Mouse (Mus musculus): ENCODE results near the gene Ifi27.
"Not testable (repeated sequence)": the region's sequence is repeated elsewhere in the genome, so short reads cannot be mapped to it uniquely, and the experiment has no call there.

Gene Ifi27

DNA sequence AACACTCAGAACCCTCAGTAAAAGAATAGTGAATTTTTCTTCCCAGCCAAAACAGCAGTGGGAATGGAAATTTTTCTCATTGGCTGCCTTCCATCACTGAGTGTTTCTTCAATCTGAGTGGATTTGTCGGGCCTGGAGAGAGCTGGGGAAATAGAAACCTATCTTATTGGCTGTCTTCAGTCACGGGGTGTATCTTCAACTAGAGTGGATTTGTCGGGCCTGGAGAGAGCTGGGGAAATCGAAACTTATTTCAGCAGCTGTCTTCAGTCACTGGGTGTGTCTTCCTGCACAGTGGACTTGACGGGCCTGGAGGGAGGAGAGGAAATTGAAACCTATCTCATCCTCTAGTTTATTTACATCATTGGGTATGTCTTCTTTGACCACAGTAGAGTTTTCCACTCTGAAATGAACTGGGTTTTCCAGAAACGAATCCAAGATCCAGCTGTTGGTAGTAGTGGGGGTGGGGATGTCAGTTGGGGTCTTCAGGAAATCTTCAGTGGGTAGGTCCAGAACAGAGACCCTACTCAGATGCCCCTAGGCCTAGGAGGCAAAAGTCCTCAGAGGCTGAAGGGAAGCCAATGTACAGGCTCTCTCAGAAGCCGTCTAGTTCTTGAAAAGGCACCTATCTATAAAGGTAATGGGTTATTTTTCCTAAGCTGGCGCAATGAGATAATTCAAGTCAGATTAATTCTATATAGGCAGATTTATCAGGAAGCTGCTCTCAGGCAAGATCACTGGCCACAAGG, at the start of gene Ifi27:
Gene Ifi27, plus strand, starts transcription at position 226 of the 746 bp plus-strand sequence.
- peak; percentile 58 for DNase-seq (ENCODE audit: low spot score)

DNA sequence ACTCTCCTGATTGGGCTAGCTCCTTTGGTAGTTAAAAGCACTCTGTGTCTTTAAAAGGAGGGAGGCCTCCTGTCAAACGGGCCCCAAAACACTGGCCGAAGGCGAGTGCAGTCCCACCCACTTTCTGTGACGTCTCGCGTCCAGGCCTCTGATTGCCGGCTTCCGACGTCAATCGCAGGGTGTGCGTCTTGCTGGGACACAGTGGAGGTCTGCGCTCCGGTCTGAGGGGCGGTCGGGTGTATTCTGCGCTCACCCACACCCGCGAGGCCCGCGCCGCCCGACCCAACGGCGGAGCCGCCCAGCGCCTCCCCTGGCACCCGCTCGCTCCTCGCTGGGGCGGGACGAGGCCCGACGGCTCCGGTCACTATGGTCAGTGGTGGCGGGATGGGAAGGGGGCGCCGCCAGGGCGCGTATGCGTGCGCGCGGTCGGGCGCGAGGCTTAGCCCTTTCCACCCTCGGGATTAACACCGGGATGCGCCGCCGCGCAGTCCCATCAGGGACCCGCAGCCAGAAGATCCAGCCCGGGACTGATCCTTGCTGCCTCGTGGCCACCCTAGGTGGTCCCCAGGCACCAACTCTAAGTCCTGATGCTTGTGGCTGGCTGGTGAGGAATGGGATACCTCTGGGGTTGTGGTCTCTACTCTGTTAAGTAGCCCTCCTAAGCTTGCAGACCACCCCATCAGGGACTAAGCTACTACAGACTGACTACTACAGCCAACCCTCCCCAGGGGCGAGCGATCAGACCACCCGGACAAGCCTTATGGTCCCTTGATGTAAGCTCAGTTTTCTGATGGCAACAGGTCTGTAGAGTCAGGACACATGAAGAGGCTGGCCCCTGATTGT, 45.3 kb upstream of the Ifi27 start, which contains the start of gene Otub2:
Gene Otub2, plus strand, starts transcription at position 178 of the 843 bp plus-strand sequence.
- peak; percentile 87 for DNase-seq (ENCODE audit: low spot score)

DNA sequence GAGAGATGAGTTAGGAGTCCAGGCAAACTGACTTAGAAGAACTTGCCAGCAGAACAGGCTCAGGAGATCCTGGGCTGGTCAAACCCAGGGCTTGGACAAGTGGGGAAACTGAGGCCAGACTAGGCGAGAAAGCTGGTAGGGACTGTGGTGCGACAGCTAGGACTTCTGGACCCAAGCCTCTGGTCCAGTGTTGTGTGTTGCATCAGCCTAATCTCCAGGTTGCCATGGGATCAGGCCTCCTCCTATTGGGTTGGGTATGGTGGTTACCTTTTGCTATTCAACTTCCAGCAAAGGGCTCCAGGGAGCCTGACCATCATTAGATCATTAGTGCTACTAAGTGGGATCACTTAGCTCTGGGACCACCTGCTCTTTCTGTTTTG, 44.7 kb upstream of the Ifi27 start:
- DNase-seq (ENCODE audit: low spot score): peak; percentile 41

- DNase-seq (ENCODE audit: low spot score): no peak
These were observed 44.0 kb upstream of the Ifi27 start for GRCm38 (mm10) chr12:103389982-103390381.

GRCm38 (mm10) chr12:103391098-103391497, 42.9 kb upstream of the Ifi27 start:
- DNase-seq (ENCODE audit: low spot score): no peak

- DNase-seq (ENCODE audit: low spot score): peak; percentile 47
These were observed 40.5 kb upstream of the Ifi27 start for GRCm38 (mm10) chr12:103393528-103393927.

DNA sequence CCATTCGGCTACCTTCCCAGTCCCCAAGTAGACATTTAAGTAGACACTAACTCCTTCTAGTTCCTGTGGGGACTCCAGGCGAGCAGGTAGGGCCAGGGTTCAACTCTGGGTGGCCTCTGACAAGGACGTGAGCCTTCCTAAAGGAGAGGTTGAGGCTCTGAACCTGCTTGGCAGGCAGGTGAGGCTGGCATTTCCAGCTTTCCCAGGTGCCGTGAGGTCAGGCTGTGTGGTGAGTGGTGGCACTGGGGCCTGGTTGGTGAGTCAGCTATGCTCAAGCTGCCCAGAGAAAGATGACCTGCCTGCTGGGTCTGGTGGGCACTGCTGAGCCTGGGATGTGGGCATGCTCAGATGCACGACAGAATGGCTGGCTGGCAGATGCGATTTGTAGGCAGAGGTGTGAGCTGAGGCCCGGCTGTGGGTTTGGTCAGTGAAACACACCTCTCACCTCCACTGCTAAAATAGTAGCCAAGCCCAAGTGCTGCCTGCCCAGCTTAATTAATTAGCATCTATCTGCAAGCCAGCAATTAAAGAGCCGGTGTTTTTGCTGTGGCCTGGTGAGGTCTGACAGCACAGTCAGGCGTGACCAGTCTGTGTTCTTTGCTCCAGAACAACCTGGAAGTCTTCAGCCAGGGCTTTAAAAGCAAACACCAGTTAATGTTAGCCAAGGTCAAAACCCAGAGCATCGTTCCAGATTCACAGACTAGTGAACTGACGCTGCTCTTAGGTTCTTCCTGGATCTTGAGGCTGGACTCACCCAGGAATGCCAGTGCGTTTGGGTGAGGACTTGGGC, 38.3 kb upstream of the Ifi27 start:
- DNase-seq (ENCODE audit: low spot score): no peak

- no peak for DNase-seq (ENCODE audit: low spot score)
These were observed 37.3 kb upstream of the Ifi27 start for GRCm38 (mm10) chr12:103396751-103397150.

DNA sequence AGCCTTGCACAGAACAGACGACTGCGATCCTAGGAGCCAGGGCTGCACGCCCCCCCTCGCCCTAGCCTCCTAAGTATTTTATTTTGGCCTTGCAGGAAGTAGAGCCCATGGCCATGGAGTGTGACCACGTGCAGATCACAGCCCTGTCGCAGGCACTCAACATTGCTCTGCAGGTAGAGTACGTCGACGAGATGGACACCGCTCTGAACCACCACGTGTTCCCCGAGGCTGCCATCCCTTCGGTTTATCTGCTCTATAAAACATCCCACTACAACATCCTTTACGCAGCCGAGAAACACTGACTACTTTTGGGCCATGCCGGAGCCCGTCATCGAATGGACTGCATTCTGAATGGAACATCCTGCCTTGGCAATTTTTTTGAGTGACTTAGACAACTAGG, 29.9 kb upstream of the Ifi27 start:
- no peak for DNase-seq (ENCODE audit: low spot score)

DNA sequence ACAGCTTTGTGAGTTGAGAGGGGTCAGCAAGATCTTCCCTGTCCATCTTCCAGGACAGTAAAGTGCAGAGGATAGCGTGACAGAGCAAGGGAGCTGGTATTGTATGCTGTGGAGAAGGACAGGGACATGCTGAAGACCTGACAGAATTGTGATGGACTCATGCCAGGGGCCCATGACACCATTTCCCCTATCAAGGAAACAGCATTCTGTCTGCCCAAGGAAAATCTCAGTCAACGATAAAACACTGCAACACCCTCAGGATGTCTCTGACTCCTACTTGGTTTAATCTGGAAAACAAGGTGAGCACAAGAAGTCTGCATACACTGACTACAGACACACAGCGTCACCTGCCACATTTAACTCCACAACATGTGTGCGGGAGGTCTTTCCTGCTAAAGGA, 26.3 kb upstream of the Ifi27 start, which contains the start of gene 9330161L09Rik:
Gene 9330161L09Rik, minus strand, starts transcription at position 101 of the 400 bp plus-strand sequence.
- no peak for DNase-seq (ENCODE audit: low spot score)

- DNase-seq (ENCODE audit: low spot score): no peak
These were observed 25.9 kb upstream of the Ifi27 start for GRCm38 (mm10) chr12:103408144-103408543.

GRCm38 (mm10) chr12:103425016-103425728, 8.8 kb upstream of the Ifi27 start:
- no peak for DNase-seq (ENCODE audit: low spot score)

DNA sequence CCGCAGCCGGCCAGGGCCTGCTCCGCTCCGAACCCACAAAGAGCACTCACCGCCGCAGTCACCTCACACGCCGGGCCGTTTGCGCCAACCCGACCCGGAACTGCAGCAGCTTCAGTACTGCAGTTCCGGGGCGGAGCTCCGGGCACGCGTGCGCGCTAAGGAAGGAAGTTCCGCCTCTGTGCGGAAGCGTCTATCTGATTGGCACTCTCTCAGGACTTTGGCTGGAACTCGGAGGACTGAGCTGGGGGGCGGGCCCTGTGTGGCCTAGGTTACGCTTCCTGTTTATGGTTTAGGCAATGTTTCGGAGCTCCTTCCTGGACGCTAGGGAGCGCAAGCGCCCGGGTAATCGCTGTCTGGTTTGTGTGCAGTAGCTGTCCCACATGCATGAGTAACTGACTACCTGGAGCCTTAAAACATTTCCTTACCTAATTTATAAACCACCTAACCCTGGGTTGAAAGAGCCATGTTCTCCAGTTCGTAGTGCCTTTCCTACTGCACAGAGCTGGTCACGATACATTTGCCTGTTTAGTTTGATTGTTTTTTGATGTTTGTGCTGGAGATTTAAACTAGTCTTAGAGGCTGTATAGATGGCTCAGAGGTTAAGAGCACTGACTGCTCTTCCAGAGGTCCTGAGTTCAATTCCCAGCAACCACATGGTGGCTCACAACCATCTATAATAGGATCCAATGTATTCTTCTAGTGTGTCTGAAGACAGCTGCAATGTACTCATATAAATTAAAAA, 8.1 kb upstream of the Ifi27 start, which contains the start of gene Ddx24:
Gene Ddx24, minus strand, starts transcription at position 102 of the 742 bp plus-strand sequence.
- DNase-seq (ENCODE audit: low spot score): peak; percentile 97

DNA sequence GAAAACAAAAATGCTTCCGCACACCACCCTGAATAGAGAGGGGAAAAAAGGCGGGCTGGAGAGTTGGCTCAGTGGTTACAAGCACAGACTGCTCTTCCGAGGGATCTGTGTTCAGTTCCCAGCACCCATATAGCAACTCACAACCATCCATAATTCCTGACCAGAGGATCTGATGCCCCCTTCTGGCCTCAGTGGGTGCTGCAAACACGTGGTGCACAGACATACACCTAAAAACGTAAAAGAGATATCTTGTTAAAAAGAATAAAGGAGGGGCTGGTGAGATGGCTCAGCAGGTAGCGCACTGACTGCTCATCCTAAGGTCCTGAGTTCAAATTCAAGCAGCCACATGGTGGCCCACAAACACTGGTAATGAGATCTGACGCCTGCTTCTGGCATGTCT, 7.3 kb upstream of the Ifi27 start:
- no peak for DNase-seq (ENCODE audit: low spot score)

DNA sequence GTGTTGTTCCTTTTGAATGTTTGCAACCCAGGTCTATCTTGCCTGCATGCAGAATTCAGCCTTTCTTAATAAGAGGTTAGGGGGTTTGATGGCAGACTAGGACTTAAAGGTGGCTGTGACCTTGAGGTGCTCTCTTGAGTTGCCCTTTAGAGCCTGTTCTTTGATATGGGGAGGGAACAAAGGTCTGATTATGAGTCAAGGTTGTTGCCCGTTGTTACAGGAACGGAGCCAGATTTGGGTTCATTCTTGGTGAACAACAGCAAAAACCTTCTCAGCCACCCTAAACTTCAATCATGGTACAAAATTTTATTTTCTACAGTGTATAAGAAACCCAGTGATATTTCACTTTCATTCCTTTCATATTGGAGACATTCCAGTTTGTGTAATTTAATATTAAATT, 581 bp upstream of the Ifi27 start:
- no peak for DNase-seq (ENCODE audit: low spot score)

DNA sequence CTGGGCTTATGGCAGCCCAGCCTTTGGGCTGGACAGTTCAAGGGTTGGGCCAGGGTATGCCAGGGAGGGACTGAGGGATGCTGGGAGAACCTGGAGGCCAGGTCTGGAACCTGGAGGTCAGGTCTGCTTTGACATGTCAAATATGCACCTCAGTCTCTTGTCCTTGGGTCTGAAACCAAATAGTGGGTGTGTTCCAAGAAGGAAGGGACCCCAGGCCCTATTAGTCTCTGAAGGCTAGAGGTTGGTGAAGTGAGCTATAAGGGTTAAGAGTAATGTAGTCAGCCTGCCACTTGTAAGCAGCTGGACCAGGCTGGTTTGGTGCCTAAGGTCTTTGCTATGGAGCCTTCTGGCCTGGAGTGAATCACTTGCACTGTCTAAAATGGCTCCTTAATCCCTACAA, 850 bp downstream of the Ifi27 start:
- no peak for DNase-seq (ENCODE audit: low spot score)

DNA sequence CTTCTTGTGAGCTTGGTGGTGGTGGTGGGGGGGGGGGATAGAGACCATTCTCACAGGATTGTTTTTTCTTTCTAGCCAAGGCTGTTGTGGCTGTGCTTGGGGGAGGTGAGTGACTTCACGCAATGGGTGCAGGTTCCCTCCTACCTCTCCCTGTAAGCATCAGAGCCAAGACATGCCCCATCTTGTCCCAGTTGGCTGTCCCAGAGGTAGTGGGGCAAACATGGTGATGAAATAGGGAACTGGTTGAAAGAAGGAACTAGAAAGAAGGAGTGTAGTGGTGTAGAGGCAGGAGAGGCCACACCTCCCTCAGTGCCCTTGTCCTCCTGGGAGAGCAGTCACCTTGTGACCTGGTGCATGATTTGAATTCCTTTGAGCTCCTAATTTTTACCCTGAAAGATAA, 3.6 kb downstream of the Ifi27 start:
- DNase-seq (ENCODE audit: low spot score): no peak

DNA sequence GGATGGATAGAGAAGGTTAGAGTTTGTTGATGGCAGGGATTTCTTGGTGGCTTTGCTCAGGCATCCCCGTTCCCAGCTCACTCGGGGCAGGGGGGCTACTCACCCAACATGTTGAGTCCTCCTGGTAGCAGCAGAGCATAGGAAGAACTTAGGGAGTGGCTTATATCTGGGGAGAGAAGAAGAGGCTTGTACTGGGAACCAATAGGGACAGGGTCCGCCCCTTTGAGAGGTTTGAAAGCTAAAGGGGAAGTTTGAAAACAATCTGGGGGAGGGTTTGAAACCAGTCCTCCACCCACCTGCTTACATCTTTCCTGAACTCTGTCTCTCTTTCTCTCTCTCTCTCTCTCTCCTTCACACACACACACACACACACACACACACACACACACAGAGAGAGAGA, 9.5 kb downstream of the Ifi27 start, which contains the start of gene Ifi27l2a:
Gene Ifi27l2a, minus strand, starts transcription at position 157 of the 400 bp plus-strand sequence.
- DNase-seq (ENCODE audit: low spot score): no peak

GRCm38 (mm10) chr12:103444261-103444660, 10.2 kb downstream of the Ifi27 start:
- DNase-seq (ENCODE audit: low spot score): not testable (repeated sequence)

DNA sequence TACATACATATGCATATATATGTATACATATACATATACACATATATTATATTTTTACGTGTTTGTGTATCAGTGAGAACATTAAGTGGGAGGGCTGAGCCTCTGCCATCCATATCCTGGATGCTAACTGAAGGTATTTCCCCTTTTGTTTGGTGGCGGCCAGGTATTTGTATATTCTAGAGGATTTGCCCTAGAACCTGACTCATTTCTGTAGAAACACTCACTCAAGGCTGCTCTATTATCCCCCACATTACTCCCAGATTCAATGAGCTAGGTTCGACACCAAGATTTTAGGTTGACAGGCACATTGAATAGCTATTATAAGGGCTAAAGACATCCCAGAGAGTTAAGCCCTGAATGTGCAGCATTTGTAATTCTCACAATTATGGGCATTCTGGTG, 11.0 kb downstream of the Ifi27 start:
- DNase-seq (ENCODE audit: low spot score): no peak

DNA sequence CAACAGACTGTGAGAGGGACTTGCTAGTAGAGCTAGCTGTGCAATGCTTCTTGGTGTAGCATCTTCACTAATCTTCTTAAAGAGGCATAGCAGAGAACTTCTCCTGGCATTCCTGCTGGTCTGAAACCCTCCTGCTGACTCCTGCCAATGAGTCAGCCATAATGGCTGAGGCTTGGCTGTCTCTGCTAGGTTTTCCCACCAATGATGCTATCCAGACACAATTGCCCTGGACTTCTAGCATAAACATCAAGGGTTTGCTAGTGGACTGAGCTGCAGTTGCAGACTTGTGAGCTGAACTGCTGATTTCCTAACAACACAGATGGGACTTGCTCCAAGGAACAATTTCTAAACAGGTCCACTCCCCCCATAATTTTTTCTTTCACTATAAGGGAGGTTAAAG, 19.4 kb downstream of the Ifi27 start:
- no peak for DNase-seq (ENCODE audit: low spot score)
